Mouse (Mus musculus) spleen, postnatal 14 days (tissue): Measurements from ENCODE around the gene Cep350.
"Not testable (repeated sequence)": the region's sequence is repeated elsewhere in the genome, so short reads cannot be mapped to it uniquely, and the experiment has no call there.

ENCODE experiments used
- DNase-seq, 2 experiments: peaks; one replicate each; pipeline ENCODE4 v3.0.0; 2021 to 2022; ENCODE audit warnings: low spot score in 2 of 2

Cep350 gene

GRCm38 (mm10) chr1:155886846-155887245, 86.2 kb downstream of the Cep350 start:
- no peak for DNase-seq

DNA sequence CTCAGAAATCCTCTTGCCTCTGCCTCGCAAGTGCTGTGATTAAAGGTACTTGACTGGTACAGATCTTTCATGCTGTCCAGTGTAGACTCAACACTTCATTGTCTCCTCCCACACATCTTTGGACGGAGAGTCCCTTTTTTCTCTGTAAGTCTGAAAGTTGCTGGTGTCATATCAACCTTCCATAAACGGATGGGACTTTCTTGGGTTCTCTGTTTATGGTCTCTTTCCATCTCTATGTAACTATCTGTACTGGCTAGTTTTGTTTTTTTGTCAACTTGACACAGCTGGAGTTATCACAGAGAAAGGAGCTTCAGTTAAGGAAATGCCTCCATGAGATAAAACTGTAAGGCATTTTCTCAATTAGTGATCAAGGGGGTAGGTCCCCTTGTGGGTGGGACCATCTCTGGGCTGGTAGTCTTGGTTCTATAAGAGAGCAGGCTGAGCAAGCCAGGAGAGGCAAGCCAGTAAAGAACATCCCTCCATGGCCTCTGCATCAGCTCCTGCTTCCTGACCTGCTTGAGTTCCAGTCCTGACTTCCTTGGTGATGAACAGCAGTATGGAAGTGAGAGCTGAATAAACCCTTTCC, 90.3 kb downstream of the Cep350 start:
- DNase-seq = not testable (repeated sequence)

- DNase-seq = no peak
Observed at GRCm38 (mm10) chr1:155879596-155879995, 93.5 kb downstream of the Cep350 start.

DNA sequence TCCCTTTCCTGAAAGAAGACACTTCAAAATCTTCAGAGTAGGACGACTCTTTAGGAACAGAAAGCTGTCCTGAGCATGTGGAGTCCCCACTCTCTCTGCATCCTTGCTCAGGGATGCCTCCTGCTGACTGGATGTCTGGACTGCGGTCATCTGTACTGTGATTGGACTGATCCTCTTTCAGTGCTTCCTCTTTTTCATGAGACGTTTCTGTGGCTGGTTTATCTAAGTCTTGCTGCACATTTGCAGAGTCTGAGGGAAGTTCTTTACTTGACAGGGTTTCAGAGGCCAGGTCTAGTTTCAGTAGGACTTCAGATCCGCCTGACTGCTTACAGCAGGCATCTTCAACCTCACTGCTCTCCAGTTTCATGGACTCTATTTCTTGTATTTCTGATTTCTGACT, 110.1 kb downstream of the Cep350 start:
- no peak for DNase-seq

GRCm38 (mm10) chr1:155854926-155855702, 117.9 kb downstream of the Cep350 start:
- no peak for DNase-seq

- DNase-seq = no peak
Observed at GRCm38 (mm10) chr1:155853009-155853408, 120.0 kb downstream of the Cep350 start.

GRCm38 (mm10) chr1:155844235-155844634, 128.8 kb downstream of the Cep350 start:
- DNase-seq = no peak

DNA sequence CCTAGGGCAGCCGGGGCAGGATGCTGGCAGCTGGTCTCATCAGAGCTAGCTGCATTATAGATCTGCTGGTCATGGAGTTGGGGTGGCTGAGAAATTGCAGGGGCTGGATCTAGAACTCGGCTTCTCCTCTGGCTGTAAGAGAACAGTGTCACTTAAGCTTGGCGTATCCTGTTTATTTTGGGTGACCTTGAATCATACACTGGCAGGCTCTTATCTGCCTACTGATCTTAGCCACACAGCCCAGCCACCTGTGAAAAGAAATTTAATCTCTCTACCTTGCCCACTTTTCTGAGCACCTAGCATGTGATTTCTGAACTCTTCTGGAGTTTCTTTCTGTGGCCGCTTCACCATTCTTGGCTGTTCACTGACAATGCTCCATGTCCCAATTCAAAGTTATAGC, 129.5 kb downstream of the Cep350 start:
- no peak for DNase-seq

- DNase-seq = no peak
Observed at GRCm38 (mm10) chr1:155835667-155836066, 137.4 kb downstream of the Cep350 start.

DNA sequence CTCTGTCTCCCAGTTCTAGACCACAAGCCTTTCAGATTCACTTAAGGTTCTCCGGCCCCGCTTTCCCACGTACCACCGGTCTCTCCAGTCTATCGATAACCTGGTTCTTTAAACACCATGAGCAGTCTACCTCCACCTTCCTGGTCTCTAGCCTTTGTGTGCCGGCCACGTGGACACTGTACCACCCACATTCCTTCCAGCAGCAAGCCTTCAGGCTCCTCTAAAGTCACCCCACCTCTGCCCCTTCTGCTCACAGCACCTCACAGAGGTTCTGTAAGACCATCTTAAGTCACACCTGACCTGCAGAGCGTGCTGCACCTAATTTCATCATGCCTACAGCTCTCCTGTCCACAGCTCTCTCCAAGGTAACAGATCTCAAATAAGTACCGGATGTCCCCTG, 139.4 kb downstream of the Cep350 start:
- no peak for DNase-seq

DNA sequence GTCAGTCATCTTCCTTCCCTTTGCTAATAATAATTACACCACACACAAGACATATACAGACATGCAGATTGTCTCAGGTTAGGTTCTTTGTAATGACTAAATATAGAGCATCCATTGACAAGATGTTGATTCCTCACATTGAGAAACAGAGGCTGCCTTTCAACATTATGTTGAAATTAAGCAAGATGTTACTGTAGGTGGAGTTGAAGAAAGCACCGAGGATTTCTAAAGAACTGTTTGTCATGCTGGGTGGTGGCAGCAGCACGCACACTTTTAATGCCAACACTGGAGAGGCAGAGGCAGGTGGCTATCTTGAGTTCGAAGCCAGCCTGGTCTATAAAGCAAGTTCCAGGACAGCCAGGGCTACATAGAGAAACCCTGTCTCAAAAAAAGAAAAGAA, 141.1 kb downstream of the Cep350 start:
- DNase-seq = no peak

DNA sequence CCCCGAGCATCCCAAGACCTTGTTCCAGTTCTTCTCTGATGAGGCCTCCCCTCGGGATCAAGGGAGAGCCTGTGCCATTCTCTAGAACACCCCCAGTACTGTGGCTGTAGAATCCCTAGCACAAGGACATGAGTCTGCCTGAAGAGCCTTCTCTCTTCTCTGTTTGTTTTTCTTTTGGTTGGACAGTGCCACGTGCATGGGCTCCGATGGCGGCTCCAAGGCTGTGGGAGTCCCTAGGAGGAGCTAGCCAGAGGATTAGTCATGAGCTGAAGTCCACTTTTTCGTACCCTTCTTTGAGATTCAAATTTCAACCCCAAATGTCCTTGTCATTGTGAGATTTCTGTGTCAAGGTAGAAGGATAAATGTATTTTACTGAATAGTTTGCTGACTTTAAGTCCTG, 142.2 kb downstream of the Cep350 start:
- DNase-seq = no peak

GRCm38 (mm10) chr1:155827703-155828295, 145.3 kb downstream of the Cep350 start:
- no peak for DNase-seq

GRCm38 (mm10) chr1:155826803-155827395, 146.2 kb downstream of the Cep350 start:
- DNase-seq = no peak

DNA sequence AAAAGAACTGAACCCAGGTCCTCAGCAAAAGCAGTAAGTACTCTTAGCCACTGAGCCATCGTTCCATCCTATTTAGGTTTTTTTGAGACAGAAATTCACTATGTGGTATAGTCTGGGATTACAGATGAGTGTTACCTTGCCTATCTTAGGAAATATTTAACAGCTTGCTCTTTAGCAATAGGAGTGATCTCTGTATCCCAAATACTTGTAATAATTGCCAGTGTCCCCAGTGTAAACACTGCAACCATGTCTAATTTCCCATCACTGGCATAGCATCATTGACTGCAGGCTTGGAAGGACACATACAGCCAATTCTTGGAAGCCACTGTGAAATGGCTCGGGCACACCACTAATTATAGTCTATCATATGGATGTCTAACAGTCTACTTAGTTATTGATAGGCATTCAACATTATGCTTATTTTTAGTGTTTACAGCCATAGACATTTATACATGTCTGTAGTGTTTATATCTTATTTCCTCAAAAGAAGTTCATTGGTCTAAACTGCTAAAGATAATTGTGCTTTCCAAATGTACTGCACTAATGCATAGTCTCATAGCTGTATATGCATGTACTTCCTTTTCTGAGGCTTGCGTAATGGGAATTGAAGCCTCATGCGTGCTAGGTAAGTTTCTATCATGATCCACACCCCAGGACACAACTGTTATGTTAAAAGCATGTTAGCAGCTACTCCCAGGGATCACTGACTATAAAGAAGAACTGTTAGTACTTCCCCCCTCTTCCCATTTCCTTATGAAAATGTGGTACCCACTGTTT, 146.9 kb downstream of the Cep350 start:
- DNase-seq = no peak

DNA sequence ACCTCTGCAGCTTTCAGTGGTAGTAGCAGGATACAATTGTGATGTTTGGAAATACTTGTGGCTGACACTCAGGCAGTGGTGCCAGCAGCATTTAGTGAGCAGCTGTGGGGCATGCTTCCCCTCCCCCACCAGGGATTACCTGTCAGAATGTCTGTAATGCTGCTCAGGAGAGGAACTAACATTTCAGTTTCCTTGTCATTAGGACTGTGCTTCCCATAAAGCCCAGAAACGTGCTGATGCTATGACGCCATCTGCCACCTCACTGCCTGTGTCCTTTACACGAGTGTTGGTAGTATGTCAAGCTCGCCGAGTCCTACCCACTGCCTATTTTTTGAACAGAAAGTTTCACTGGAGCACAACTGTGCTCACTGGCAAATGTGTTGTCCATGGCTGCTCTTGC, 152.4 kb downstream of the Cep350 start:
- DNase-seq = no peak

DNA sequence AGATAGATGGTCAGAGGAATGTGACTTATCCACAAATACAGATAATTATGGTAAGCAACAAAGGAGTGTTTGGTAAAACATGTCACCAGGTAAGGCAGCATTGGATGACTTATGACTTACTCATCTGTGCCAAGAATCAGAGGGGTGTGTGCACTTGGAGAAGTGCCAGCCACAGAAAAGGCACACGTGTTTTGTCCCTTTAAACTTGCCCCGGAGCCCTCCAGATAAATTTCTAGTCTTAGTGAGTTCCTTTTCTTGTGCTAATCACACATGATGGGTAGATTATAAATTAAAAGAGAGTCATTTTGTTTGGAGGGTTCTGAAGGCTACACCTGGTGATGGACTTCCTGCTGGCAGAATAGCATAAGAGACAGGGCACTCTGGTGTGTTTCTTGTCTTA, 156.9 kb downstream of the Cep350 start:
- no peak for DNase-seq

GRCm38 (mm10) chr1:155812581-155813499, 160.2 kb downstream of the Cep350 start, which contains the start of gene Qsox1:
Qsox1 (minus strand) TSS chr1:155812889.
- DNase-seq = peak; percentile 76 to 82

DNA sequence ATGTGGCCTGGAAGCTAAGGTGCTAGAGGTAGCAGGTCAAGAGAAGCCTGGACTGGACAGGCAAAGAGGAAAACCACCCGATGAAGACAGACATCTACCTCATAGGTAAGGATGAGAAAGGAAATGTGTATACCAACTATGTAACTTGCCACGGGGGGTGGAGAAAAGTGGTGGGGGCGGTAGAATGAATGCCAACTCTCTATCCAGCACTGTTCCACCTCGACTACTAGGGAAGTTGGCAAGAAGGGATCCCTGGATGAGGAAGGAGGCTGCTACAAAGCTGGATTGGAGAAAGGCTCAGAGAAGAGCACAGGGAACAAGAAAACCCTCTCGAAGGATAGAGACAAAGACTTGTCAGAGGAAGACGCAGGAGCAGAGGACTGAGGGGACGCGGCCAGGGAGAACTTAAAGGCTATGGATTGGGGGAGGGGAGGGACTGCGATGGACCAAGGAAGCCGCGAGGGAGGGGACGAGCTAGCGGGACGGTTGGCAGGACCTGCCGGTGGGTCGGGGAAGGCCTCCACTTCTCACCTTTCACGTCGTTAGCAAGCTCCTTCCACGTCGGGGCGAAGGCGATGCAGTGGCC, 161.0 kb downstream of the Cep350 start:
- DNase-seq = no peak

DNA sequence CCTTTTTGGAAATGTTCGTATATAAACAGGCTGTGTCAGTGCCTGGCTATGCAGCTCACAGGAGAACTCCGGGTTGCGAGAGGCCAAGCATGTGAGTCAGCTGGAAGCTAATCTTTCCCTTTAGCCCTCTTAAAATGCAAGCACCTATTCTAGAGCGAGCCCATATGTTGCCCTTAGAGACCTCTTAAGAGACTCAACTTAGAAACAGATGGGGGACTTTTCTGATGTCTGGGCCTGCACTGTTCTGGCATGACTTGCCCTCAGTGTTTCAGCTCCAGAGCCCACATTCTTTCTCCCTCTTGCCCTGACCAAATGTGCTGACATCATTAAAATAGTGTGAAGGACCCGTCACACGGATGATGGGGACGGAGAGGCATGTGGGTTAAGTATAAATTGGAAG, 162.4 kb downstream of the Cep350 start:
- DNase-seq = no peak
